Mouse (Mus musculus): ENCODE data around the gene Eif3g.

DNA sequence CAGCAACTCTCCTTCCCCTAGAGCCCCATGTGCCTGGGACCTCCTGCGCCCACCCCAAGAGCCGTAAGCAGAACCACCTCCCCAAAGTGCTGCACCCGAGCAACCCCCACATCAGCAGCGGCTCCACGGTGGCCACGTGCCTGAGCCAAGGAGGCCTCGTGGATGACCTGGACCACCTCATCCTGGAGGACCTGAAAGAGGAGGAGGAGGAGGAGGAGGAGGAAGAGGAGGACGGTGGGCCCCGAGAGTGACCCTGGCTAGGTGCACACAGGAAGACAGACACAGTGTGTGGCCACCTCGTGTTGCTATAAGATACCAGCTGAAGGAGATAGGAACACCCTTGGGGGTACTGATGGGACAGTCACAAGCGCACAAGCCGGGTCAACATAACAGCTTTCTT is 24.9 kb downstream of the Eif3g start:
- TF ChIP-seq USF2 (conservative IDR thresholded peaks at IDR 0.05; ENCODE audit: low read depth, low read length) (no peak), EP300 (IDR thresholded peaks at IDR 0.05; ENCODE audit: low read length) (no peak), CTCF (conservative IDR thresholded peaks at IDR 0.05 in 1 of 2, IDR thresholded peaks at IDR 0.05 in 1 of 2; ENCODE audit: low read depth in 2 of 2, low read length in 2 of 2) (no peak), TBP (conservative IDR thresholded peaks at IDR 0.05; ENCODE audit: low read depth, low read length) (no peak), MAX (IDR thresholded peaks at IDR 0.05; ENCODE audit: low read length) (no peak), SMC3 (IDR thresholded peaks at IDR 0.05; ENCODE audit: low read depth, low read length) (no peak), POLR2A (IDR thresholded peaks at IDR 0.05; ENCODE audit: low read depth, low read length) (no peak), CHD1 (IDR thresholded peaks at IDR 0.05; ENCODE audit: low read depth, low read length) (no peak), TCF12 (IDR thresholded peaks at IDR 0.05; ENCODE audit: low read depth, low read length) (no peak), RAD21 (IDR thresholded peaks at IDR 0.05; ENCODE audit: low read depth, low read length) (no peak), E2F4 (IDR thresholded peaks at IDR 0.05; ENCODE audit: insufficient replicate concordance, low read depth, low read length) (no peak), ETS1 (conservative IDR thresholded peaks at IDR 0.05; ENCODE audit: low read depth, low read length) (no peak), CHD2 (IDR thresholded peaks at IDR 0.05; ENCODE audit: low read length) (no peak)
